Mouse (Mus musculus): ENCODE measurements around the gene Iqgap2.

DNA sequence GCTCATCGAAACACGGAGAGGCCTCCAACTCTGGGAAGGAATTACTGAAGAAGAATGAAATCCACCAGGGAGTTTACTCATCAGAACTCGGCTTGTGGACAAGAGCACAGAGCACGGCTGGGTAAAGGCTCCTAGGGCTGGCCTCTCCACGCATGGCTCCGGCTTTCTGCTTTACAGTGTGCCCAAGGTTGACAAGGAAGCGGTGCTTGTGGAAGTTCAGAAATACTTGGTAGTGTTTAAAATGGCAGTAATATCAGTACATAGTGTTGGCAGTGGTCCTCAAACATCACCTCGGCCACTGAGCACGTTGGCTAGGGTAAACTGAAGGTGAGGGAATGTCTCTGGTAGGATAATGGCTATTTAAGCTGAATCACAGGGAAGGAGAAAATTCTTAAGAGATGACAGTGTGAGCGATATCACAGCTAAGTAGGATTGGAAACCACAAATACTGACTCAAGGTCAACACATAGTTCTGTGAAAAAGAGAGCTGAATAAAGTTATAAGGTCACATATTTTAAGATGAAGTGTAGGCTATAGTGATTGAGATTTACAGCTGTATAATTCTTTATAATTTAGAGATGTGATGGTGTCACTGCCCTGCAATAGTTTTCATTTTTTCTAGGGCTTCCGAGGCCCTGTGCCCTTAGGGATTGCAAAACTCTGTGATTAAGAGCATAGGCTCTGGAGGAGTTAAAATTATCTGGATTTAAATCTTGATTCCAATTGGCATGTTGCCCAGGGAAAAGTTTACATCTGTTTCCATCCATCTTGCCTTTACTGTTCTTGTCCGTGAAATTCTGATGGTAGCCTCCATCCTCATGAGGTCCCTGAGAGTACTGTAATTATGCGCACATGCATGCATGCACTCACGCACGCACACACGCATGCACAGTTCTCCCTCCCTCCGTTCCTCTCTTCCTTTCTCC lies 250.4 kb downstream of the Iqgap2 start:
- TF ChIP-seq CTCF (IDR thresholded peaks at IDR 0.05; ENCODE audit: control insufficient read depth, insufficient read depth, low read length) (no peak), POLR2A (IDR thresholded peaks at IDR 0.05; ENCODE audit: borderline replicate concordance, control insufficient read depth, low read depth, low read length) (no peak)

All from bone marrow, adult 2 months (tissue).